Mouse (Mus musculus): Measurements from ENCODE around the gene Mok. TPM values are rescaled to one million over a fixed set of nuclear protein-coding genes. Genes with fewer than 3 reads are reported as not detected.

The Mok gene
- polyA plus RNA-seq, 1 experiment from 2014 or later: 4.8 TPM

DNA sequence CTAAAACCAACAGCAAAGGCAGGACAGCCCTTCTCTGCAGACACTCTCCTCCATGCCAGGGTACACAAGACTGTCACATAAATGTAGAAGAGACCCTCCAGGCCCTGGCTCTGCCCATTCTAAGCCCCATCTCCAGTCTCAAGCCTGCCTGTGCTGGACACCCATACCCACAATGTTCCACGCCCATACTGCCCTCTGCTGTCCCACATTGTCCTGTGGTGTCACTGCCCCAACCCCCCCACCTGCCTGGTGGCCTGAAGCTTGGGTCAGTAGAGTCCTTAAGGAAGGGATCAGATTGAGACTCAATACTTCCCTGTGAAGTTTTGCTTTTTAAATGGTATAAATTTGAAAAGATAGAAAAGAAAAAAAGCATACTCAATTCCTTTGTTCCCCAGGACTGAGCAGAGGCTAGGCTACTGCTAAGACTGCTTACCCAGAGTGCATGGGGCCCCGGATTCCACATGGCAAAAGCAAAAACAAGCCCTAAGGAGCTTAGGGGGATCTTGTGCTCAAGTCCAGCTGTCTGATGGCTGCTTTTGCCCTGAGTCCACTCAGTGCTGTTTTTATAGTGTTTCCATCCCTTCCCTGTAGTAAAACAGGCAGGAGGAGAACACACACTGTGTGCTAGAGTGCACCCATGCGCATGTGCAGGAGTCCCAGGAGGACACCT lies 34.3 kb downstream of the Mok start:
- Histone ChIP-seq H3K79me2 (ENCODE audit: inconsistent target) (no peaks in the 10 kb centered on the region), H3K36me3 (ENCODE audit: inconsistent target) (no peaks in the 10 kb centered on the region), H3K27ac (no peak overlapping the region), H3K4me3 (ENCODE audit: inconsistent target) (no peak overlapping the region)
- WGBS (ENCODE audit: missing documents): 91% methylated on average over 3 of the region's 3 CpGs

DNA sequence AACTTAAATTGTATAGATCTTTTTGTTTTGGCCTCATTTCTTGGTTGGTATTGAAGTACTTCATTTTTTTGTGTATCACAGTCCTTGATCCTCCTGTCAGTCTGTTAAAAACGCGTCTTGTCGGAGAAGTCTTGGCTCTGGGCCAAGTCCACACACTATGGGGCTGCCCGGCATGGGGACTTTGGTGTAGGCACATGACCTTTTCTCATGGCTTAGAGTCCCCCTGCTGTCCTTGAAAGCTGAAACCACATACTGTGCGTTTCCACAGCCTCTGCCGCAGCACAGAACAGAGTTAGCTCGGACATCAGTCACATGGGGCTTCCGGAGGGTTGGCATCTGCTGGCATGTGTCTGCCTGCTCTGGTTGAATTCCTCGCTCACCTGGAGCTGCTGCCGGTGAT lies 36.5 kb downstream of the Mok start:
- WGBS (ENCODE audit: missing documents): 93% methylated on average over 10 of the region's 10 CpGs
- peaks cover 4% of the 10 kb centered on the region; the same call in 1 of the 2 replicates for H3K79me2 ChIP-seq (ENCODE audit: inconsistent target)
- H3K36me3 ChIP-seq (ENCODE audit: inconsistent target): no peaks in the 10 kb centered on the region
- H3K27ac ChIP-seq: no peak overlapping the region
- H3K4me3 ChIP-seq (ENCODE audit: inconsistent target): no peak overlapping the region

DNA sequence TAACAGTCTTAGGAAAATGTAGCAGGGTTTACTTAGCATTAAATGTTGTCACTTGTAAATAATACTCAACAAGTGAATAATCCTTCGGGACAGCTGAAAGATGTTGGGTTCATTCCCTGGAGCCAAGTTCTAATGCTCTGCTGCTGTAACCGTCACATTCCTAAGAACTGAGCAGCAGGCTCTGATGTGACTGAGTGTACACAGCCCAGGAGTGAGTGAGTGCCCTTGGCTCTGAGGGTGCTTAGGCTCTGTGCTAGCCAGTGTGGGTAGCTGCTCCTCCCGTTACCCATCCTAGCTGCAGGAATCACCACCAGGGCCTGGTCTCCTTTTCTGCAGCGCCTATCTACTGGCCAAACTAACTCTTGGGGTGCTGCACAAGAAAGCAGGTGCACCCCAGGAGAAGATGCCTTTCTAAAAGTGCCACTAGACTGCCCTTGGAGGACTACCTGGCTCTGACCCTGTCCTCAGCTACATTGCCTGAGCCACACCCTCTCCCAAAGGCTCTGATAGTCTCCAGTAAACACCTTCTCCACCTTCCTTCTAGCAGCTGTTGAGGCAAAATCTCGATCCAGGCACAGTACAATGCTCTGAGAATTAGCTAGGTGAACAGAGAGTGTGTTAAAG lies 38.0 kb downstream of the Mok start:
- 97% methylated on average over 5 of the region's 5 CpGs for WGBS (ENCODE audit: missing documents)
- Histone ChIP-seq H3K4me3 (ENCODE audit: inconsistent target) (no peak overlapping the region), H3K36me3 (ENCODE audit: inconsistent target) (no peaks in the 10 kb centered on the region), H3K79me2 (ENCODE audit: inconsistent target) (peaks cover 4% of the 10 kb centered on the region; the same call in 1 of the 2 replicates), H3K27ac (no peak overlapping the region)

DNA sequence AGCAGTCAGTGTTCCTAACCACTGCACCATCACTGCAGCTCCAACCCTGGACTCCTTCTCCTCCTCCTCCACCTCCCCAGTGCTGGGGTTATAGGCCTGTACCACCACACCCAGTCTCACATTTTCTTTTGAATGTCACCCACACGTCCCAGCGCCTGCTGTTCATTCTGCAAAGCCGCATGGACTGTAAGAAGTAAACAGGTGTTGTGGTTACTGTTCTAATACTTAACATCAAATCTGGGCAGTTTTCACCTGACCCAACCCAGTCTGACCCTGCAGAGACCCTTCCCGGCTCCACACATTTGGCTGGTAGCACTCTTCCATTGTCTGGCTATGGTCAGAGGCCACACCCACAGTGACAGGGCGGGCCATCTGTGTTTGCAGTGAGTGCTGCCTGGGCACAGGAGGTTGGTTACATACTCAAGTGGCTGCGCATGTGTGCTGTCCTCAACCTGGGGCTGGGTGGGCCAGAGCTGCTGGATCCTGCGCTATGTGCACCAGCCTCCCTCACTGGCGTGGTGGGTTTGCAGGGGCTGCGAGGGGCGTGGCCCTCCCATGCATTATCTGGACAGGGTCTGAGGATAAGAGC lies 38.8 kb downstream of the Mok start:
- no peaks in the 10 kb centered on the region for H3K36me3 ChIP-seq (ENCODE audit: inconsistent target)
- peaks cover 4% of the 10 kb centered on the region; the same call in 1 of the 2 replicates for H3K79me2 ChIP-seq (ENCODE audit: inconsistent target)
- H3K27ac ChIP-seq: no peak overlapping the region
- no peak overlapping the region for H3K4me3 ChIP-seq (ENCODE audit: inconsistent target)
- WGBS (ENCODE audit: missing documents): 97% methylated on average over 10 of the region's 10 CpGs

DNA sequence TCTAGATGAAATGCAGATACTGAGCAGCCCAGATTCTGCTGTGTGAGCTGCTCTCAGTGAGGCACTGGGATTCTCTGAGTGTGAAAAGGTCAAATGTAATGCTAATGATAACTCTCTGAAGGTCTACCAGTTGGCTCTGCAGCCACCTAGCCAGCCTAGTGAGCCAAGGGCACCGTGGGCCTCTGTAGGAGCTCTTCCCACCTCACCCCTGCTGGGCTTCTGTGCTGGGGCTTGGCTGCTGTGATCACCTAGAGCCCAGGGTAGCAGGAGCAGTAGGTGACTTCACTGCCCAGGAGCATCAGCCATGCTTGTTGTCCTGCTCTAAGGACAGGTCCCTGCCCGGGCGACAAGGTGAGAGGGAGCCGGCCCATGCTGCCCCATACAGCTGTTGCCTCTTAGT lies 41.5 kb downstream of the Mok start:
- Histone ChIP-seq H3K36me3 (ENCODE audit: inconsistent target) (0 out of 2 replicates have a peak, but pooled peaks cover 6% of the 10 kb centered on the region), H3K79me2 (ENCODE audit: inconsistent target) (peaks cover 4% of the 10 kb centered on the region; the same call in 1 of the 2 replicates), H3K27ac (no peak overlapping the region), H3K4me3 (ENCODE audit: inconsistent target) (no peak overlapping the region)
- 90% methylated on average over 4 of the region's 4 CpGs for WGBS (ENCODE audit: missing documents)

DNA sequence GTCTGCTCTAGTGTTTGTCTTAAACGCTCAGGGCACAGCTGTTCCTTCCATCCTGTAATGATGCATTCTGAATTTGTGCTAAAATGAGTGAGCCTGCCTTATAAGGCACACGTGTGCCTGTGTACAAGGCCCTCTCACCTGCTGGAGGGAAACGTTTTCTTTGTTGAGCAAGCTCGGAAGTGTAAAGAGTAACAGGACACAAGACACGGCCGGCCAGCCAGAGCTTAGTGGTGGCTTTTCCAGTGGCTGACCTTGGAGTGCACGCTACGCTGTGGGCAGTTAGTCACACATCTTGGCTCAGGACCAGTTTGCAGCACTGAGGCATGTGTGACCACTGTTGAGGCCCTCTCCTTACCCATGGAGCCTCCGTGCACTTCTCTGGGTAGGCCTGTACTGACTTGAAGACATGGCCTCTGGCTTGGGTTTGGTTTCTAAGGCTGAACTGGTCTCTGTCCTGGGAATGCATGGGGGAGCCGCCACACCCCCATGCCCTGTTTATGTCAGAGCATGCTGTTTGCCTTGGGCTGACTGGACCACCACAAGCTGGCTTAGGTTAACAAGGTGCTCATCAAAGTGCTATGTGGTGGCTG lies 42.8 kb downstream of the Mok start:
- Histone ChIP-seq H3K4me3 (ENCODE audit: inconsistent target) (no peak overlapping the region), H3K36me3 (ENCODE audit: inconsistent target) (peaks cover 9% of the 10 kb centered on the region; the same call in 1 of the 2 replicates), H3K27ac (no peak overlapping the region), H3K79me2 (ENCODE audit: inconsistent target) (peaks cover 4% of the 10 kb centered on the region; the same call in 1 of the 2 replicates)
- 90% methylated on average over 10 of the region's 10 CpGs for WGBS (ENCODE audit: missing documents)

DNA sequence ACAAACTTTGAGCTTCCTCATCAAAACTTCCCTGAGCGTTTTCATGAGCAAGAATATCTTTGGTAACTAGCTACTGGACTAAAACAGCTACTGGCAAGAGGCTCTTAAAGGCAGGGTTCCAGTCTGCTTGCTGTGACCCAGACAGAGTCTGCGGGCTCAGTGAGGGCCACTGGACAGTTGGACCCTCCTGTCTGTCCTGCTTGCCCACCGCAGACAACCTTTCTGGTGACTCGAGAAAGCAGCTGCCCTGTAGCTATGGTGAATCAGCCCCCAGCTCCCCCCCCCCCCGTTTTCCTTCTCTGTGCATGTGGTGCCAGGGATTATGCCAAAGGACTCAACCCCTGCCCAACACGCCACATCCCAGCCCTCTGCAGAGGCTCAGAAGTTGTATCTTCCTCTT lies 43.5 kb downstream of the Mok start:
- peaks cover 7% of the 10 kb centered on the region; the same call in 1 of the 2 replicates for H3K79me2 ChIP-seq (ENCODE audit: inconsistent target)
- 90% methylated on average over 6 of the region's 6 CpGs for WGBS (ENCODE audit: missing documents)
- peaks cover 17% of the 10 kb centered on the region; the same call in 1 of the 2 replicates for H3K36me3 ChIP-seq (ENCODE audit: inconsistent target)
- H3K27ac ChIP-seq: no peak overlapping the region
- H3K4me3 ChIP-seq (ENCODE audit: inconsistent target): no peak overlapping the region

DNA sequence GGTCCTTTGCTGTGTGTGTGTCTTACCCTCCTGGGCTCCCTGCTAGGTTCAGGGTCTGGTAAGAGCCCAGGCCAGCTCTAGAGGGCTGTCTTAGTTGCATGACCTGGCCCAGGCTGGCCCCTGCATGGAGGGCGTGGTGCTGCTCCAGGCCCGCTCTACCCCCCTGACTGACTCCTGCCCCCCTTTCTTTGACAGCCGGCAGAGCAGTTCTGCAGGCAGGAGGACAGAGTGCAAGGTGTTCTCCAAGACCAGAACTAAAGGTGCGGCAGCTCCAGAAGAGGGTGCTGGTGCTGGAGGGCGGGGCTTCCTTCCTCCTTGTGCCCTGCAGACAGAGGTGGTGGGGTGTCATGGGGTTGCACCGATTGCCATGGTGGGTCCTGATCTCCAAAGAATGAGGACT lies 44.0 kb downstream of the Mok start:
- Histone ChIP-seq H3K4me3 (ENCODE audit: inconsistent target) (no peak overlapping the region), H3K27ac (no peak overlapping the region), H3K36me3 (ENCODE audit: inconsistent target) (peaks cover 19% of the 10 kb centered on the region; the same call in 1 of the 2 replicates), H3K79me2 (ENCODE audit: inconsistent target) (peaks cover 11% of the 10 kb centered on the region; the same call in 1 of the 2 replicates)
- WGBS (ENCODE audit: missing documents): 70% methylated on average over 6 of the region's 6 CpGs

DNA sequence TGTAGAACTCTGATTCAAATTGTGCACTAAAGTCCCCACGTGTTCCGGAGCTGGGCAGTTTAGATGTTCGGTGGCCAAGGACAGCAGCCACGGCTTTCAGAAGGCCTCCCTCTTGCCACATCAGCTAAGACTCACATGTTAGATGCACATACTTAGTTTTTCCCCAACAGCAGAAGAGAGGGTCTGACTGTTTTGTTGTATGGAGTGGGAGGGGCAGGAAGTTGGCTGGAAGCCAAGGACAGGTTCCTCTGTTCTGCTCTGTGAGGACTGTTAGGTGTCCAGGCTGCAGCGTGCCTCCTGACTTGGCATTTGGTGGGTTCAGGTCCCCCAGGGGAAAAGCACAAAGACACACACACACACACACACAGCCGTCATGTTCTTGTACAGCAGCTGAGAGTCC lies 45.7 kb downstream of the Mok start:
- Histone ChIP-seq H3K27ac (no peak overlapping the region), H3K4me3 (ENCODE audit: inconsistent target) (no peak overlapping the region), H3K36me3 (ENCODE audit: inconsistent target) (peaks cover 19% of the 10 kb centered on the region; the same call in 1 of the 2 replicates), H3K79me2 (ENCODE audit: inconsistent target) (peaks cover 25% of the 10 kb centered on the region; the same call in 1 of the 2 replicates)
- 92% methylated on average over 6 of the region's 6 CpGs for WGBS (ENCODE audit: missing documents)

DNA sequence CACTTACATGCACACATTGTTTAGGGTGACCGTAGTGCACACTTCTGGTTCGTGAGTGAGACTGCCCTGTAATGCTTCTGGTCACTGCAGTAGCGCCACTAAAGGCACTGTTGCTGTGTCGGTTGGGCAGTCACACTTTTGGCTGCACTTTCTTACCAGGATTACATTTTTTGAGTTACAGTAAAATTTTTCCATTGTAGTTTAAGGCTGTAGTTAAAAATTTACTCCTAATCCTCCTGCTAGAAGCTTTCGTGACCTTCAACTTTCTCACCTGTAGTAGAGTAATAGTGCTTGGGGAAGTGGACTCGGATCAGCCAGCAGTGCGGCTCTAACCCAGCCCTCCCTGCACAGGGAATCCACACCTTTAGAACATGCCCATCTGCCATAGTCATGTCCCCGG lies 49.7 kb downstream of the Mok start:
- peaks cover 19% of the 10 kb centered on the region; the same call in 1 of the 2 replicates for H3K36me3 ChIP-seq (ENCODE audit: inconsistent target)
- WGBS (ENCODE audit: missing documents): 95% methylated on average over 8 of the region's 8 CpGs
- no peak overlapping the region for H3K27ac ChIP-seq
- peaks cover 63% of the 10 kb centered on the region; the same call in 1 of the 2 replicates for H3K79me2 ChIP-seq (ENCODE audit: inconsistent target)
- no peak overlapping the region for H3K4me3 ChIP-seq (ENCODE audit: inconsistent target)

DNA sequence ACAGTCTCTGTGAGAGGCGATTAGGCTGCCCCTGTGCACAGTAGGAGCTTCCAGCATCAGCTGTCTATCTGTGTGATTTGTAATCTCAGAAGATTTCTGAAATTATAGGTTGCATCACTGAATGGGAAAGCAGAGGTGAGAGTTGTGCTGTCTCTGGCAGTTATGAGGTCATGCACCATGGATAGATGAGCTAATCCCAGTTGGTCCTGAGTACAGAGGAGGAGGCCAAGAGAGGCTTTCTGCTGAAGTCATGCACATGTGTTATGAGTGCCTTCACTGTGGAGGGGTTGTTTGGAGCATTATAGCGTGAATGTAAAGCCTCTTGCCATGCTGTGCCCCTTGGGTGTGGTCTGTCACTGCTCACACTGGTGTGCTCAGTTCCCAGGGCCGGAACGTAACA lies 50.2 kb downstream of the Mok start:
- WGBS (ENCODE audit: missing documents): 93% methylated on average over 4 of the region's 4 CpGs
- H3K36me3 ChIP-seq (ENCODE audit: inconsistent target): peaks cover 19% of the 10 kb centered on the region; the same call in 1 of the 2 replicates
- H3K27ac ChIP-seq: no peak overlapping the region
- peaks cover 66% of the 10 kb centered on the region; the same call in 1 of the 2 replicates for H3K79me2 ChIP-seq (ENCODE audit: inconsistent target)
- no peak overlapping the region for H3K4me3 ChIP-seq (ENCODE audit: inconsistent target)

DNA sequence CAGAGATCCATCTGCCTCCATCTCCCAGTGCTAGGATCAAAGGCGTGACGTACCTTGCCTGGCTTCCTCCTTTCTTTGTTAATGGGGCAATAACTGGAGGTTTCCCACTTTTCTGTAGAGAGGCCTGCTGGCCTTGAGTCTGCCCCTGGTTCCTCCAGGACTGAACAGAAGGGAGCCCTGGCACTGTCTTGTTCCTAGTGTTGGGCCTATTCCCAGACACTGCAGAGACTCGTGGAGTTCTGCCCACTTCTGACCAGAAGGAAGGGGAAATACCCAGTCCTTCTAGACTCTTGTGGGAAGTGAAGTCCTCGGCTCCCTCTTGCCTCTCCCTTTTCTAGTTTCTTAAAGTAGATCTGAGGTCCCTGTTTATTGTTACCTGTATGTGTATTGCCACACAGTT lies 54.5 kb downstream of the Mok start:
- 72% methylated on average over 4 of the region's 4 CpGs for WGBS (ENCODE audit: missing documents)
- Histone ChIP-seq H3K36me3 (ENCODE audit: inconsistent target) (peaks cover 12% of the 10 kb centered on the region; the same call in 1 of the 2 replicates), H3K4me3 (ENCODE audit: inconsistent target) (no peak overlapping the region), H3K27ac (no peak overlapping the region), H3K79me2 (ENCODE audit: inconsistent target) (peaks cover 70% of the 10 kb centered on the region; the same call in 1 of the 2 replicates)

DNA sequence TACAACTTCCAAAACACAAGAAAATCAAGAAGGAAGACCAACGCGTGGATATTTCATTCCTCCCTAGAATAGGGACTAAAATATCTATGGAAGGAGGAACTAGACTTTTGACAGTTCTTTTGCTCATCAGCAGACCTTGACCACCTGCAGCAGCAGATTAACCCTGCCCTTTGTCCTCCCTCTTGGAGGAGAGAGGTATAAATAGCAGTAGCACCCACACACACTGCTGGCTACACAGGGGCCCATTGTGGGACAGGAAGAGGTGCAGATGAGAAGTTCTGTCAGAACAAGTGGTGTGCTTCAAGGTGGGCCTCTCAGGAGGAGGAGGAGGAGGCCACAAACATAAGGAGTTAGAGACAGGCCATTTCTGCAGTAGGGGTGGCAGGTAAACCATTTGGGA lies 56.5 kb downstream of the Mok start:
- peaks cover 21% of the 10 kb centered on the region; the same call in 1 of the 2 replicates for H3K36me3 ChIP-seq (ENCODE audit: inconsistent target)
- WGBS (ENCODE audit: missing documents): no CpG with 5 or more reads among the region's 2 CpGs
- H3K4me3 ChIP-seq (ENCODE audit: inconsistent target): no peak overlapping the region
- no peak overlapping the region for H3K27ac ChIP-seq
- H3K79me2 ChIP-seq (ENCODE audit: inconsistent target): peaks cover 65% of the 10 kb centered on the region; the same call in 1 of the 2 replicates

DNA sequence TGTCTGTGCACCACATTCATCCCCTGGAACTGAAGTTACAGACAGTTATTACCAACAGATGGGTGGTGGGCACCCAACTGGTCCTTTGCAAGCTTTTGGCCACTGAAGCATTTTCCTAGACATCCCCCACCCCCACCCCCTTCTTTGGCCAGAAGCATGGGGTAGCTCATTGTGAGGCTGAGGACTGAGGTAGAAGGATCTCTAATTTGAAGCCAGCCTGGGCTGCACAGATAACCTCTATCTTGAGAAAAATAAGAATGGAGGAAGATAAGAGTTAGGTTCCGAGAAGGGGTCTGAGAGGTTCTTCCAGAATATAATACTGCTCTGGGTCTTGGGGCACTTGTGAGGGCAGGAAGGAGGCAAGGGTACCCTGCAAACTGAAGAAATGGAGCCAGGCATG lies 58.5 kb downstream of the Mok start:
- no peak overlapping the region for H3K4me3 ChIP-seq (ENCODE audit: inconsistent target)
- WGBS (ENCODE audit: missing documents): 93% methylated on average over 1 of the region's 1 CpGs
- peaks cover 63% of the 10 kb centered on the region for H3K79me2 ChIP-seq (ENCODE audit: inconsistent target)
- H3K36me3 ChIP-seq (ENCODE audit: inconsistent target): peaks cover 21% of the 10 kb centered on the region; the same call in 1 of the 2 replicates
- H3K27ac ChIP-seq: no peak overlapping the region
